Mouse (Mus musculus): Measurements from ENCODE around the gene Olfr995. TPM values are rescaled to one million over a fixed set of nuclear protein-coding genes. Genes with fewer than 3 reads are reported as not detected.

Gene Olfr995
- not detected in 2 replicates for polyA plus RNA-seq (2012; rRNA removed)

DNA sequence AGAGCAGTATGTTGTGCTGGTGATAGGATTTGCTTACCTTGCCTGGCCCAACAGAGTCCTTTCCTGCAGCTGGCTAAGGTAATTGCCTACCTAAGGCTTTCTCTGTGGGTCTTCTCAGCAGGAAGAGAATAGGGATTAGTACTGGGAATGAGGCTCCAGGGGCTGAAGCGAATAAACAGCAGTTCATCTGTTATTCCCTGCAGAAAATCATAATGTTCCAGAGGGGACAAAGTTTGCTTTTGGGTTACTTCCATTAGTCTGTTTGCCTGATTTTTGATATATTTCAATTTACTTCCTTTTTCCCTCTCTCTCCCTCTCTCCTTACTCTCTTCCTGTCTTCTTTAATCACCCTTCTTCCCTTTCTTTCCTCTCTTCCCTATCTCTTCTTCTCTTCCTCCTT, at the start of gene Olfr995:
Gene Olfr995, minus strand, starts transcription at position 101 of the 400 bp plus-strand sequence.

DNA sequence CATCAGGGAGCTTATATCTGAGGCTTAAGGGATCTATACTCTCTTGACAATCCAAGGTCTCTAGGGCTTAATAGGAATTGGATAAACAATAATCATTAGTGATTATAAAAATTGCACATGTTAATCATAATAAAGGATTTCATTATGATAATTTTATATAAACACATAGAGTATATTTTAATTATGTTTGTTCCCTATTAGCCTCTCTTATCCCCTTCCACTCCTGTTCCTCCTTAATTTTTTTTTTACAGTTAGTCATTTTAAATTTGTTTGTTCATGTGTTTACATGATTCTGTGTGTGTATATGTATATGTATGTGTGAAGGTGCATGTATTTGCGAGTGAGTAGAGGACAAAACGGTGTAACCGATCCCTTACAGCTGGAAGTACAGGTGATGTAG, 7.1 kb downstream of the Olfr995 start, which contains the start of gene Olfr994:
Gene Olfr994, minus strand, starts transcription at position 101 of the 400 bp plus-strand sequence.

DNA sequence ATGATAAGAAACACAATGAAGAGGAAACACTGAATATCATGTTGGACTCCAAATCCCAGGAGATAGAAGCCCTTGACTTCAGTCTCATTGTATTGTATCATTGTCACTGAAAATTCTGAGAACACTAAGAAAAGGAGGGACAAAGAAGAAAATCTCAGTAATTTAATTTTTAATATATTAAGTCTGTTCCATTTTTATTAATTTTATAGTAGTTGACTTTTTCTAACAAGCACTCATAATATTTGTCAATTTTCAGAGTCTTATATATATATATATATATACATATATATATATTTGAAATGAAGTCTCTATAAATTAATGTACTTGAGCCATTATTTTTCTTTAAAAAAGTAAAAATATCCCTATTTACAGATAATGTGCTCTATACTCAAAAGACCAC, 28.7 kb downstream of the Olfr995 start, which contains the start of gene Olfr993:
Gene Olfr993, minus strand, starts transcription at position 101 of the 400 bp plus-strand sequence.

DNA sequence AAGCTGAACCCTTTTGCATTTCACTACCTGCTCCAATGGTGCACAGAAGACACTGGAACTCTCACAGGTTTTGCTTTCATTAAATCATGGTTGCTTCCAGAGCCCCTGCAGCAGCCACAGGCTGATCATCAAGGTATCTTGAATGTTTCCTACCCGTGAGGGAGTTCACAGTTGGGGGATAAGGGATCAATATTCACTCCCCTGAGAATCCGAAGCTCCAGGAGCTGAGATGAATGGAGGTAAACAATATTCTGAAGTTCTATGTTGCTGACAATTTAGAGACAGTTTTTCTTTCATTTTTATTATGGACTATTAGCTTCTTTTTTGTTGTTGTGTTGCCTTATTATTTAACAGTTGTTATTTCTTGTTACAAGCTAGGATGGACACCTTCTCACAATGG, 34.1 kb downstream of the Olfr995 start, which contains the start of gene Olfr992:
Gene Olfr992, minus strand, starts transcription at position 101 of the 400 bp plus-strand sequence.

Other genes starting within 250 kb of the Olfr995 start
- gene Lrrc55, start 246.4 kb downstream of the Olfr995 start, polyA plus RNA-seq (2012; rRNA removed) = 30.6 and 31.7 TPM in 2 replicates
- not detected in 2 replicates for gene Olfr987, start 104.3 kb downstream of the Olfr995 start, polyA plus RNA-seq (2012; rRNA removed)
- gene Olfr988, start 80.4 kb downstream of the Olfr995 start, polyA plus RNA-seq (2012; rRNA removed) = not detected in 2 replicates
- not detected in 2 replicates for gene Olfr992, start 34.2 kb downstream of the Olfr995 start, polyA plus RNA-seq (2012; rRNA removed)
- not detected in 2 replicates for gene Olfr993, start 28.8 kb downstream of the Olfr995 start, polyA plus RNA-seq (2012; rRNA removed)
- not detected in 2 replicates for gene Olfr994, start 7.2 kb downstream of the Olfr995 start, polyA plus RNA-seq (2012; rRNA removed)
- 0.12 and 0.29 TPM in 2 replicates for gene 4833423E24Rik, start 75.4 kb upstream of the Olfr995 start, polyA plus RNA-seq (2012; rRNA removed)
- gene Olfr996, start 135.6 kb upstream of the Olfr995 start, polyA plus RNA-seq (2012; rRNA removed) = not detected in 2 replicates
- not detected in 2 replicates for gene Olfr998, start 145.3 kb upstream of the Olfr995 start, polyA plus RNA-seq (2012; rRNA removed)
- gene Olfr1000, start 168.3 kb upstream of the Olfr995 start, polyA plus RNA-seq (2012; rRNA removed) = not detected in 2 replicates
- gene Olfr1002, start 207.1 kb upstream of the Olfr995 start, polyA plus RNA-seq (2012; rRNA removed) = not detected in 2 replicates
- gene Olfr154, start 220.8 kb upstream of the Olfr995 start, polyA plus RNA-seq (2012; rRNA removed) = not detected in 2 replicates
- not detected in 2 replicates for gene Olfr1006, start 235.1 kb upstream of the Olfr995 start, polyA plus RNA-seq (2012; rRNA removed)
- not detected in 2 replicates for gene Olfr1008, start 245.8 kb upstream of the Olfr995 start, polyA plus RNA-seq (2012; rRNA removed)